Mouse (Mus musculus): Measurements from ENCODE around the gene Myf6. TPM values are rescaled to one million over a fixed set of nuclear protein-coding genes. Genes with fewer than 3 reads are reported as not detected.

Myf6 gene
- 0.21 TPM in 1 of 2 replicates, not detected in the other for polyA plus RNA-seq (2015; fragmentation: Nextera tagmentation; extraction: Ambion mirVana)

DNA sequence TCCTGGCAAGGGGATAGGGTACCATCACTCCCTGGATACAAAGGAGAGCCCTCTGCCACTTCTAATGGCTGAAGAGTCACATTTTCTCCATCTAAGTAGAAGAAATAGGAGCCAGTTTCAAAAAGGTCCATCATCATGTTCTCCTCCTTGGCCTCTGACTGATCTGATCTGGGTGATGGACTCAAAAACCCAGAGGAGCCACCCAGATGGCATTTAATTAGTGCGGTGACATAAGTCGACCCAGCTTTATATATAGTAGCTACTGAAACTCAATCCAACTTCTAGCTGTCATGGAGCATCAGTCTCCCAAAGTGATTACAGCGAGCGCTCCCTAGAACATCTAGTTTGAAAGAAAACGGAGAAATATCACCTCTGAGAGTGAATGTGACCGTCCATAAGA lies at the start of gene Myf6:
Myf6 (minus strand) TSS at position 170 of the 400 bp plus-strand sequence.
- H3K4me3 ChIP-seq (replicated peaks): no peak within 1 kb of the TSS
- H3K36me3 ChIP-seq: no peaks in the 10 kb centered on the region
- no peak within 1 kb of the TSS for H3K27ac ChIP-seq
- no peak within 1 kb of the TSS for H3K9ac ChIP-seq
- ATAC-seq (ENCODE audit: low read depth) (no peak), DNase-seq (no peak)
- WGBS (ENCODE audit: insufficient replicate concordance): 78% methylated on average over 6 of the region's 6 CpGs
- no peaks in the 10 kb centered on the region for H3K27me3 ChIP-seq
- H3K4me1 ChIP-seq (replicated peaks): no peaks in the 10 kb centered on the region
- H3K4me2 ChIP-seq: no peak within 1 kb of the TSS
- H3K9me3 ChIP-seq (replicated peaks): no peaks in the 10 kb centered on the region

DNA sequence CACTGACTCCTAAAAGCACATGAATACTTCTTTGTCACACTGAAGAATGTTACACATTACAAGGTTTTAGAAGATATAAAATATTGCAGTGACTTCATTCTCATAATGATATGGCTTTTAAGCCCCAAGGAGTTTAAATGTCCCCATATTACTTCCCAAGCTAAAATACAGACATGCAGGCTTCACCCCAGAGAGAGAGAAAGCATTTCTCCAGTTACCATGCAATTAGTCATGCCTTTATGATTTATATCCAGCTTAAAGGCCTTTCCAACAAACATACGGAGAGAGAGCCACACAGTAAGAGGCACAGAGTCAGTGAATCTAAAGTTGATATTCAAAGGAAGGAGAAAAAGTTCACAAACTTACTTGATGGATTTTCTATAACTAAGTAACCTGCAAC lies 48.5 kb upstream of the Myf6 start:
- Histone ChIP-seq H3K4me3 (replicated peaks) (no peak overlapping the region), H3K9ac (no peak overlapping the region), H3K4me2 (no peak overlapping the region), H3K27ac (no peak overlapping the region), H3K4me1 (replicated peaks) (no peaks in the 10 kb centered on the region), H3K36me3 (no peaks in the 10 kb centered on the region), H3K9me3 (replicated peaks) (0 out of 2 replicates have a peak, but pooled peaks cover 3% of the 10 kb centered on the region), H3K27me3 (no peaks in the 10 kb centered on the region)
- no peak for DNase-seq
- ATAC-seq (ENCODE audit: low read depth): no peak
- 66% methylated on average over 1 of the region's 1 CpGs for WGBS (ENCODE audit: insufficient replicate concordance)

DNA sequence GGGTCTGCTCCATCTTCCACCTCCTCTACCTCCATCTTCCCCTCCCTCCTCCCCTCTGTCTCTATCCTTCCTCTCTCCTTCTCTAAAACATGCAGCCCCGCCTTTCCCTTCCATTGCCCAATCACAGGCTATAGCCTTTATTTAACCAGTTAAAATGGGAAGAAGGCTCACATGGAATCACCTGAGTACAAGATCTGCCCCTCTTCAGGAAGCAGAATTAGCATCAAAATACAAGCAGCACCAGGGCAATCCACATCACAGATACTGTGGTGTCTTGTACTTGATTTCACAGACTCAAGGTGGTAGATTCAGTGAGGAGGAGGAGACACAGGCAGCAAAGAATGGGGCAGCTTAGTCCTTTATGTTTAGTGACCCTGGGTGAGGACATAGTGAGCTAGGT lies 34.2 kb upstream of the Myf6 start:
- no peak overlapping the region for H3K9ac ChIP-seq
- H3K4me1 ChIP-seq (replicated peaks): no peaks in the 10 kb centered on the region
- ATAC-seq (ENCODE audit: low read depth) (no peak), DNase-seq (no peak)
- no peak overlapping the region for H3K27ac ChIP-seq
- no peaks in the 10 kb centered on the region for H3K36me3 ChIP-seq
- no peak overlapping the region for H3K4me3 ChIP-seq (replicated peaks)
- no peaks in the 10 kb centered on the region for H3K27me3 ChIP-seq
- H3K9me3 ChIP-seq (replicated peaks): no peaks in the 10 kb centered on the region
- no peak overlapping the region for H3K4me2 ChIP-seq
- WGBS (ENCODE audit: insufficient replicate concordance): 35% methylated on average over 1 of the region's 1 CpGs

DNA sequence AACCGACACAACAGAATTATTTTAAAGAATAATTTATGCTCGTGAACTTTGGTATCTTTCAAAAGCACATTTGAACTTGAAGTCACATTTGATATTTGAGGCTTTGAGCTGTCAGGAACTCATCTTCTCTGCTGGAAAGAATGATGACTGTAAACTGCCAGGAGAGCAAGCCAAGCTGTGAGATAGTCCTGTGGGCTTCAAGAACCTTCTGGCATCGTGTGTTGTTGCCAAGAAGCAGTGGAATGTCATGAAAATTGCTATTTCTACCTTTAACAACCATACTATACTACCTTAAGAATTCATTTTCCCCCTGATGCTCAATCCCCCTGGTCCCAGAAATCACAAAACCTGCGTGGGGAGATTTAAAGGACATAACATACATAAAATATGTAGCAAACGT lies 24.7 kb upstream of the Myf6 start:
- H3K4me2 ChIP-seq: no peak overlapping the region
- H3K9me3 ChIP-seq (replicated peaks): no peaks in the 10 kb centered on the region
- H3K4me1 ChIP-seq (replicated peaks): no peaks in the 10 kb centered on the region
- no peak overlapping the region for H3K27ac ChIP-seq
- no peak overlapping the region for H3K9ac ChIP-seq
- no peaks in the 10 kb centered on the region for H3K36me3 ChIP-seq
- no peaks in the 10 kb centered on the region for H3K27me3 ChIP-seq
- WGBS (ENCODE audit: insufficient replicate concordance): 55% methylated on average over 5 of the region's 5 CpGs
- H3K4me3 ChIP-seq (replicated peaks): no peak overlapping the region
- no peak for ATAC-seq (ENCODE audit: low read depth)
- DNase-seq: no peak

DNA sequence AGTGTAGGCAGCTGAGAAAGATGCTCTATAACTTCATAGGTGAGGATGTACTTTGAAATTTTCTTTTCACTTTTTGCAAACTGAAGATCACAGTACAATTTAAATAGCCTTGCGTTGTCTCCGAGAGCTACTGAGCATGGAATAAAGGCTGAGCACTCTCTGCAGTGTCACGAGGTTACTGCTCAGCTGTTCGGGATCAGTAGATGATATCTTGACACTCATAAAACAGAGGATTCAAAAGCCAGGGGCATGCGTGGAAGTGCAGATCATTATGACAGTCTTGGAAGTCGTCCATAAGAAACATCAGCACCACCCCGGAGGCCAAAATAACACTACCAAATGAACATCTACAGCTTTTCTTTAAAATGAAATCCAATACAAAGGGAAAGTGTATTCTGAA lies 22.1 kb upstream of the Myf6 start:
- DNase-seq (no peak), ATAC-seq (ENCODE audit: low read depth) (no peak)
- 65% methylated on average over 7 of the region's 7 CpGs for WGBS (ENCODE audit: insufficient replicate concordance)
- no peak overlapping the region for H3K4me2 ChIP-seq
- H3K9me3 ChIP-seq (replicated peaks): no peaks in the 10 kb centered on the region
- no peak overlapping the region for H3K9ac ChIP-seq
- no peak overlapping the region for H3K27ac ChIP-seq
- H3K4me1 ChIP-seq (replicated peaks): no peaks in the 10 kb centered on the region
- H3K27me3 ChIP-seq: no peaks in the 10 kb centered on the region
- no peak overlapping the region for H3K4me3 ChIP-seq (replicated peaks)
- H3K36me3 ChIP-seq: no peaks in the 10 kb centered on the region

DNA sequence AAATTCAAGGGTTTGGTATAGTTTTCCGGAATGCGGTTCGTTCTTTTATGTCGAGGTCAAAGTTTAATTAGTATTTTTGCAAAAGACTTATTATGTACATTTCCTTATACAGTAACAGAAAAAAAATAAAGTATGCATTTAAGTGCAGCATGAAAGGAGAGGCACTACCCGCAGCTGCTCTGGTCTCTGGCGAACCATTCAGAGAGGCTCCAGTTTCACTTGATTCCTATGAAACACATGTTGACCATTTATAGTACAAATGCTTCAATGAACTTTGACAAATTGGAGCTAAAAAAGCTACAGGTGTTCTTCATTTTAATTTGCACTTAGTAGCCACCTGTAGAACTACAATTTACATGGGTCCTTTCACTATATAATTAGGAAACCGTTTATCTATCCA lies 20.2 kb upstream of the Myf6 start:
- Histone ChIP-seq H3K36me3 (no peaks in the 10 kb centered on the region), H3K4me2 (no peak overlapping the region), H3K27ac (no peak overlapping the region), H3K9ac (no peak overlapping the region), H3K4me3 (replicated peaks) (no peak overlapping the region), H3K4me1 (replicated peaks) (no peaks in the 10 kb centered on the region), H3K27me3 (no peaks in the 10 kb centered on the region), H3K9me3 (replicated peaks) (no peaks in the 10 kb centered on the region)
- ATAC-seq (ENCODE audit: low read depth): no peak
- no peak for DNase-seq
- 73% methylated on average over 7 of the region's 7 CpGs for WGBS (ENCODE audit: insufficient replicate concordance)

DNA sequence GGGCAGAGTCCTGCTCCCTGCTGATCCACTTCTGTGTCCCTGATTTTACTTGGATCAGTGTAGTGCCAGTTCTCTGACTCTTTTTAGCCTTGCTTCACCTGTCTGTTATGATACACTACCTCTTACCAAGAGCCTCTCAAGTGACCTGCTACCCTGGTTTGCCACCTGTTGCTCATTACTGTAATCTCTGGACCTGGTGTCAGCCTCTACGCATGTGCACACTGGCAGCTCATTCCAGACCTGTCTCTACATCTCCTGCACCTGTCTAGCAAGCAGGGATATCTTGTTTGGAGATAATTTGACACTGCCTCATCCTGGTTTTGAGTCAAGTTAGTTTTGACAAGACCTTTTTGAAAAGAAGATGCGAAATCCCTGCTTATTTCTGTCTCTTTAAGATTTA lies 11.9 kb upstream of the Myf6 start:
- H3K4me3 ChIP-seq (replicated peaks): no peak overlapping the region
- no peak overlapping the region for H3K4me2 ChIP-seq
- H3K9ac ChIP-seq: no peak overlapping the region
- no peaks in the 10 kb centered on the region for H3K4me1 ChIP-seq (replicated peaks)
- no peaks in the 10 kb centered on the region for H3K27me3 ChIP-seq
- DNase-seq (no peak), ATAC-seq (ENCODE audit: low read depth) (no peak)
- 59% methylated on average over 2 of the region's 2 CpGs for WGBS (ENCODE audit: insufficient replicate concordance)
- H3K36me3 ChIP-seq: no peaks in the 10 kb centered on the region
- H3K9me3 ChIP-seq (replicated peaks): no peaks in the 10 kb centered on the region; the same call in 1 of the 2 replicates
- H3K27ac ChIP-seq: no peak overlapping the region

DNA sequence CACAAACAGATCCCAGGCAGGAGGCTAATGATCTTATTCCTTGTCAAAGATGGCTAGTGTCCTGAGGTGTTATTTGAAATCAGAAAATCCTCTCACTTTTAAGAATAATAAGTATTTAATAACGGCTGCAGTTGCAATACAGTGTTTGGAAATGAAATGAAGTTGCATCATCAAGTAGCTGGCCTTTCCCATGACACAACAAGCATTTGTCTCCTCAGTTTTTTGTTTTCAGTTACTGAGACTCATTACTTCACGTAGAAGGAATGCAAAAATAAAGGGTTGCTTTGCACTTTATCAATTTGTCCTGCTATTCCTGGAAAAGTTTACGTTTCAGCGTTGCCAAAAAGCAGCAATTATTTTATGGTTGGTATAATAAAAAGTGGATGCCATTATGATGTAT lies 8.9 kb upstream of the Myf6 start:
- Histone ChIP-seq H3K4me2 (no peak overlapping the region), H3K27me3 (no peaks in the 10 kb centered on the region), H3K9ac (no peak overlapping the region), H3K36me3 (no peaks in the 10 kb centered on the region), H3K4me1 (replicated peaks) (no peaks in the 10 kb centered on the region), H3K4me3 (replicated peaks) (no peak overlapping the region), H3K9me3 (replicated peaks) (no peaks in the 10 kb centered on the region; the same call in 1 of the 2 replicates), H3K27ac (no peak overlapping the region)
- ATAC-seq (ENCODE audit: low read depth) (no peak), DNase-seq (no peak)
- 57% methylated on average over 4 of the region's 4 CpGs for WGBS (ENCODE audit: insufficient replicate concordance)

DNA sequence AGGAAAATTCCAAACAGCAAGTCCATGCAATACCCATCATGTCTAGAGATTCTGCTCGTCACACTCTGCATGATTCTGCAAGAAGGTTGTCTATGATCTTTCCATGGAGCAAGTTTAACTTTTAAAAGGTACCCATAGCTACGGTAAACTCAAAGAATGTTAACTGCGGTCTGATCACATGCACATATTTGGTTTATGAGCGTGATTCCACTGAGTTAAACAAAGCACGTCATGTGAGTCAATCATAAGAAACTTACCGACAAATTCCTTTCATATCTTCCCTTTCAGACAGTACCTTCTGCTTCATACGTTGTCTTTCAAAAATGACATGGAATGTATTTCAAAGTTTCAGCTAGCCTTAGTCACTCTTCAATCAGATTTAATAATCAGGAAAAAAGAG lies 7.7 kb upstream of the Myf6 start:
- no peak overlapping the region for H3K4me3 ChIP-seq (replicated peaks)
- 68% methylated on average over 7 of the region's 7 CpGs for WGBS (ENCODE audit: insufficient replicate concordance)
- no peak overlapping the region for H3K4me2 ChIP-seq
- no peak overlapping the region for H3K27ac ChIP-seq
- H3K9ac ChIP-seq: no peak overlapping the region
- ATAC-seq (ENCODE audit: low read depth): no peak
- DNase-seq: no peak
- no peaks in the 10 kb centered on the region; the same call in 1 of the 2 replicates for H3K9me3 ChIP-seq (replicated peaks)
- H3K27me3 ChIP-seq: no peaks in the 10 kb centered on the region
- H3K4me1 ChIP-seq (replicated peaks): no peaks in the 10 kb centered on the region
- no peaks in the 10 kb centered on the region for H3K36me3 ChIP-seq

DNA sequence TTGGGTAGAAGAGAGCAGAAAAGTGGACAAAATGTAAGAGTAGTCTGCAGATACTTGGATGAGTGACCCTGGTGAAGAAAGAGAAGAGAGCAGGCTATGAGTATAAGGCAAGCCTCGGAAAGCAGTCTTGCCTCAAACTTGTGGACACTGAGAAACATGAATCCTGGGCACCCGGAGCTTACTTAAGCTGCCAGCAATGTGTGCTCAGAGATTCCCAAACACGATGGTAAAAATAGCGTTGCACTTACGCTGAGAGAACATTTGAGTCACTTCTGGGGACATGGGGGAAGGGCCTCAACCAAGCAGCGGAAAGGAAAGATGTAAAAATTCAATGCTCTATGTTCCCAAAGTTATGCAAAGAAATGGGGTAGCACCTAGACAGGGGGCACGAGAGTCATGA lies 5.1 kb upstream of the Myf6 start:
- H3K9me3 ChIP-seq (replicated peaks): no peaks in the 10 kb centered on the region
- no peak overlapping the region for H3K4me2 ChIP-seq
- no peak overlapping the region for H3K27ac ChIP-seq
- WGBS (ENCODE audit: insufficient replicate concordance): 65% methylated on average over 7 of the region's 7 CpGs
- H3K36me3 ChIP-seq: no peaks in the 10 kb centered on the region
- H3K4me3 ChIP-seq (replicated peaks): no peak overlapping the region
- no peaks in the 10 kb centered on the region for H3K4me1 ChIP-seq (replicated peaks)
- ATAC-seq (ENCODE audit: low read depth) (no peak), DNase-seq (no peak)
- no peak overlapping the region for H3K9ac ChIP-seq
- H3K27me3 ChIP-seq: no peaks in the 10 kb centered on the region

DNA sequence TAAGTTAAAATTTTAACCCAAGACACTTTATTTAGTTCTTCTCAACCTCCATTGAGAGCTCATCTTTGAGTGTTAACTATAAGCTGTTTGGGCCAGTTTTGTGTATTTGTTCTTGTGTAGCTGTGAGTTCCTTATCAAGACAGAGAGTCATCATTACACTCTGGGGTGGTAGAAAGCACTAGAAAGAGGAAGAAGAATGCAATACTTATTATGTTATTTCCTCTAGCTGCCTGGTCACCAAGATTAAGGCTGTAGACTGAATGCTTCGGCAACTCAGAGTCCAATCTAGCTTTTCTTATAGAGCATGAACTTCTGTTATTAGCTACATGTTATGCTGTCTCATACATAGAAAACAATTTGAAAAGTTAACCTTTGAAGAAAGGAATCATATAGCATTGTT lies 1.9 kb upstream of the Myf6 start:
- Histone ChIP-seq H3K9ac (no peak overlapping the region), H3K4me3 (replicated peaks) (no peak overlapping the region), H3K27ac (no peak overlapping the region), H3K4me1 (replicated peaks) (no peaks in the 10 kb centered on the region), H3K4me2 (no peak overlapping the region), H3K36me3 (no peaks in the 10 kb centered on the region), H3K27me3 (no peaks in the 10 kb centered on the region), H3K9me3 (replicated peaks) (no peaks in the 10 kb centered on the region)
- ATAC-seq (ENCODE audit: low read depth) (no peak), DNase-seq (no peak)
- 38% methylated on average over 1 of the region's 1 CpGs for WGBS (ENCODE audit: insufficient replicate concordance)

DNA sequence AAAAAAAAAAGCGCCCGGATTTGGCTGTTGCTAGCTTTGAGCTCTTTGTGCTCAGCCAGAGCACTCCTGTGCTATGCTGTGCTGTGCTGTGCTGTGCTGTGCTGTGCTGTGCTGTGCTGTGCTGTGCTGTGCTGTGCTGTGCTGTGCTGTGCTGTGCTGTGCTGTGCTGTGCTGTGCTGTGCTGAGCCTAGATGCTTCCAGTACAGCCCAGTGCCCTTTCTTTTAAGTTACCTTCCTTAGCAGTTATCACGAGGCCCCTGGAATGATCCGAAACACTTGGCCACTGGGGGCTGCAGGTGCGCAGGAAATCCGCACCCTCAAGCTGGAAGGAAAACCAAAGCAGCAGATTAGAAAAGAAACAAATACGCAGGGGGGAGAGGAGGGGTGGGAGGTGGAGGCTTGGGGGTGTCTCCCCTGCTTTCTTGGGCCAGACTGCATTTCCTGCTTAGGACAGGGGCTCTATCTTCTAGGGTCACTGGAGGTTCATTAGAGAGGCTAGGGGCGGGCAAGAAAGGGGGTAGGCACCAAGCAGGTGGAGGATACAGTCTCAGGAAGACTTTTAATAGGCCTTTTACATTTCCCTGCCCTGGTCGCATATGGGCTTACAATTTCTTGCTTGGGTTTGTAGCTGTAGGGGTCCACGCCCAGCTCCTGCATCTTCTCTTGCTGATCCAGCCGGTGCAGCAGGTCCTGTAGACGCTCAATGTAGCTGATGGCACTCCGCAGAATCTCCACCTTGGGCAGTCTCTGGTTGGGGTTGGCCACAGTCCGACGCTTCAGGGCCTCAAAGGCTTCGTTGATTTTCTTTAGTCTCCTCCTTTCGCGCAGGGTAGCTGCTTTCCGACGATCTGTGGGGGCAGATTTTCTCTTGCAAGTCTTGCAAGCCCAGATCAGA lies 710 bp downstream of the Myf6 start:
- H3K4me3 ChIP-seq (replicated peaks): no peak overlapping the region
- no peak overlapping the region for H3K27ac ChIP-seq
- no peak overlapping the region for H3K9ac ChIP-seq
- H3K4me2 ChIP-seq: no peak overlapping the region
- no peaks in the 10 kb centered on the region for H3K9me3 ChIP-seq (replicated peaks)
- DNase-seq: no peak
- H3K27me3 ChIP-seq: no peaks in the 10 kb centered on the region
- no peaks in the 10 kb centered on the region for H3K4me1 ChIP-seq (replicated peaks)
- no peak for ATAC-seq (ENCODE audit: low read depth)
- 39% methylated on average over 20 of the region's 20 CpGs for WGBS (ENCODE audit: insufficient replicate concordance)
- no peaks in the 10 kb centered on the region for H3K36me3 ChIP-seq
